Mouse (Mus musculus): ENCODE data around the gene Ptges2.

DNA sequence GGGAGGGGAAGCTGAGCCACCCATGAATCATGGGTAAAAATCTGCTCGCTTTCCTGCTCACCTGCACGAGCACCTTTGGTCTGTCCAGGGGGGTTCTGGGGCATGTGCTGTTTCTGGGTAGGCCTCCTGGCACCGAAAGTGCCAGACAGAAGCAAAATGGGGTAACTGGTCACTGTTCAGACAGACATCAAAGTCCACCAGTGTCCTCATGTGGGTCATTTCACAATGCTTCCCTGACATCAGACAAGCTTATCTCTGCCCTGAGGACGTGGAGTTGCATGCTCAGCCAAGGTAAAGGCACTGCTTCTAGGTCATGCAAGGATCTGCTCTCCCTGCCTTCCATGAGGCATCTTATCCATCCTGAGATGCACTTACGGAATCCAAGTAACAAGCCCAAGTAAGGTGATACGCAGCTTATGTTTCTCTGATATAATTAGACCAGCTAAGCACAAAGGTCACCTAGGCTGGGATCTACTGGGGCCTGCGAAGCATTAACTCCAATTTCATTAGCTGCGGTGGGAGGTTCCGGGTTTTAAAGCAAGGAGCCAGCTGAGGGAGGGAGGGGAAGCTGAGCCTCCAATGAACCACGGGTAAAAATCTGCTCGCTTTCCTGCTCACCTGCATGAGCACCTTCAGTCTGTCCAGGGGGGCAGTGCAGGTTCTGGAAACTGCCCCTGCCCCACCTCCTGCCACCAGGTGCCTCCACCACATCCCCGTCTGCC is 22.9 kb downstream of the Ptges2 start:
- no peak for TF ChIP-seq POLR2A (IDR thresholded peaks at IDR 0.05; ENCODE audit: low read depth, low read length)
- TF ChIP-seq CTCF (IDR thresholded peaks at IDR 0.05; ENCODE audit: extremely low read depth, insufficient read depth, insufficient read length, insufficient replicate concordance) = no peak
